Mouse (Mus musculus) spleen, embryonic (tissue): Measurements from ENCODE around the gene Sh3glb2.

Experiments
- CTCF ChIA-PET: fragments of 350-600 bp; sonication (Branson Sonifier 250); formaldehyde crosslinking; loops from one replicate; lab custom pipeline; 2022; lab: Charles Lee

The Sh3glb2 gene

DNA sequence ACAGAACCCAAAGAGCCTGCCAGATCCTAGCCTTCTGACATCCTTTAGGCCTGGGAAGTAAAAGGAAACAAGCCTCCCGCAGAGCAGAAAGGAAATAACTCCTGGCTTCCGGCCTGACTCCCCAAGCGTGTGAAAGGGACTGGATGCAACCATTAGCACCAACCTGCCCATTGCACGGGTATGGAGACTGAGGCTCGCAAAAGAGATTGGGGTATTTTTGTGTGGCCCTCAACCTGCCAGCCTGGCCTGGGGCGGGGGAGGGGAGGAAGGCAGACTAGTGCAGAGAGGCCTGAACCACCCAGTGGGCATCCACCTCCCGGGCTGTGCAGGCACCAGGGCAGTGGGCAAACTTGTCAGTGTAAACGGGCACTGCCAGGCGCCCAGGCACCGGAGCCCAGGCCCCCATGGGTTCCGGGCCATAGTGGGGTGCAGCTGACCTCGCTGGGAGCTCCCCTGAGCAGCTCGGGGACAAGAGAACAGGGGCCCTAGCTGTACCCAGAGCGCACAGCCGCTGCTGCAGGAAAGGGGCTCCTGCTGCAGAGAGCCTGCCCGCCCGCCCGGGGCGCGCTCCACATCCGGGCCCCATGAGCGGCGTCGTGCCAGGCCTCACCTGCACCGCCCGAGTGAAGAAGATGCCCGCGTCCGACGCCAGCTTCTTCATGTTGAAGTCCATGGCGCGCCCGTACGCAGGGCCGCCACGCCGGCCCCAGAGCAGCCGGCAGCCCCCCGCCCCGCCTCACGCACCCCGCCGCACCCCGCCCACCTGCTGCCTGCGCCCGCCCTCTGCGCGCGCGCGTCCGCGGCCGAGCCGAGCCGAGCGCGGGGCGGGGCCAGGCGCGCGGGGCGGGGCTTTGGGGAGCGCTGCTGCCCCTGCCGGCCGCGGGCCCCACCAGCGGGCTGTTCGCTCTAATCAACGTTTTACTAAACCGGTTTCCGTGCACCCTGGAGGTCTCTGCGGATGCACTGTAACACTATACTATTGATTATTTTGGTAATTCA, at the start of gene Sh3glb2:
Sh3glb2 (minus strand) TSS at position 805 of the 999 bp plus-strand sequence.
- CTCF ChIA-PET = no interaction called here

- CTCF ChIA-PET = no interaction called here
These were observed 49.4 kb upstream of the Sh3glb2 start for GRCm38 (mm10) chr2:30408452-30409100.

DNA sequence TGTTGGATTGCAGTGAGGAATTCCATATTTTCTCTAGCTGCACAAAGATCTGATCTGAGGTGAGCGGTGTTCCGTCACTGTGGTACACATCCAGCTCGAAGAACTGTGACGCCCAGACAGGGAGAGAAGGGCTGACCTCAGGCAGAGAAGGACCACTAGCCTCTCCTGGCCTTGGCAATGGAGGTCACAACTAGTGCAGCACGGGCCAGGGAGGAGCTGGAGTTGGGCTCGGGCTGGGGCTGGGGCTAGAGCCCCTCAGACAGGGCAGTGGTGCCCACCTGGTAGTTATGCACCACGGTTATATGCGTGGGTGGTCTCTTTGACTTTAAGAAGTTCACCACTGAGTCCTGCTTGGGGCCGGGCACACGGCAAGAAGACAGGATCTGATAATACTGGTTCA, 48.6 kb upstream of the Sh3glb2 start:
- CTCF ChIA-PET = no interaction called here

DNA sequence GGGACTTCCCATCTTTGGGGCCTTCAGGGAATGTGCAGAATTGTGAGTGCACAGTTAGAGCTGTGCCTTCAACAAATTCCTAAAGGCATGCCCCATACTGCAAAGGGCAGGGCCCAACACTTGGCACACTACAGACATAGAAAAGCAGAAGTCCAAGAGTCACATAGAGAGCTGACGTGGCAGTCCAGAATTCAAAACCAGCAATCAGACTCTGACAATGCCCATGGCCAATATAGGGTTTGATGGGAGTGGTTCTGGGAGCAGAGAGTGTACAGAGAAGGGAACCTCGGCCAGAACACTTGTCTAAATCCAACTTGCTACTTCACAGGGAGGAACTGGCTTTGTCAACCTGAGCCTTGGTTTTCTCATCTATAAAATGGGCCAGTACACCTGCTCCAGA, 48.1 kb upstream of the Sh3glb2 start:
- CTCF ChIA-PET = no interaction called here

DNA sequence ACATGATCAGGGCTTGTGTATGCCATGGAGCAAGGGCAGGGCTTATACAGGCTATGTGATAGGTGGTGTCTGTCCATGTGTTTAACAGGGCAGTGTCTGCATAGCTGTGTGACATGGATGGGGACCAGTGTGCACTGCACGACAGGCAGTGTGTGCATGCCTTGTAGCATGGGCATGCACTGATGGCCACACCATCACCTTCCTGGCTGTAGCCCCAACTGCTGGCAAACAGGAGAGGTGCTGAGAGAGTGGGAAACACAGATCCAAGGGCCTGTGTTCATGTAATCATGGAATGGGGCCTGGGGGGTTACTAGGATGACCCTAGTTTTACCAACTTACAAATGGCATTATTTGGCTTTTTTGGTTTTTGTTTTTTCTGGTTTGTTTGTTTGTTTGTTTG, 44.7 kb upstream of the Sh3glb2 start:
- CTCF ChIA-PET = no interaction called here

- CTCF ChIA-PET = interaction anchor here (0.6 kb wide), 1 partner anchor 1382 kb away, joined by 6 read pairs; no protein-coding TSS in a partner anchor
These were observed 43.7 kb upstream of the Sh3glb2 start for GRCm38 (mm10) chr2:30402843-30403242.

GRCm38 (mm10) chr2:30402351-30402826, 43.3 kb upstream of the Sh3glb2 start:
- CTCF ChIA-PET = interaction anchor here (0.6 kb wide), 1 partner anchor 1383 kb away, joined by 6 read pairs; no protein-coding TSS in a partner anchor

DNA sequence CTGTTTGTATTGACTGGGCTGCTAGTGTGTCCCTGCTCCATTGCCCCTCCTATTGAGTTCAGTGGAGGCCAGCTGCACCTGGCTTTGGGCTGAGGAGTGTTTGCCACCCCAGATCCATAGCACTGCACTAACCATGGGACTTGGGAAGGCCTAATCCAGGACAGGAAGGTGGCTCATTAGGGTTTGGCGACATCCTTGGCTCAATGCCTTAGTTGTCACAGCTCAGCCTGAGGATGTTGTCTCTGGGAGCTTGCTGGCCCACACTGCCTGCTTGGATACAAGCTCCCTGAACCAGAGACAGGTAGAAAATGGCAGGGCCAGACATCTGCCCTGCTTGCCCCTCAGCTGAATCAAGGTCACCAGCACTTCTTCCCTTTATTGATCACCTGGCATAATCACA, 42.4 kb upstream of the Sh3glb2 start:
- CTCF ChIA-PET = no interaction called here

GRCm38 (mm10) chr2:30399191-30400171, 40.3 kb upstream of the Sh3glb2 start:
- CTCF ChIA-PET = no interaction called here

DNA sequence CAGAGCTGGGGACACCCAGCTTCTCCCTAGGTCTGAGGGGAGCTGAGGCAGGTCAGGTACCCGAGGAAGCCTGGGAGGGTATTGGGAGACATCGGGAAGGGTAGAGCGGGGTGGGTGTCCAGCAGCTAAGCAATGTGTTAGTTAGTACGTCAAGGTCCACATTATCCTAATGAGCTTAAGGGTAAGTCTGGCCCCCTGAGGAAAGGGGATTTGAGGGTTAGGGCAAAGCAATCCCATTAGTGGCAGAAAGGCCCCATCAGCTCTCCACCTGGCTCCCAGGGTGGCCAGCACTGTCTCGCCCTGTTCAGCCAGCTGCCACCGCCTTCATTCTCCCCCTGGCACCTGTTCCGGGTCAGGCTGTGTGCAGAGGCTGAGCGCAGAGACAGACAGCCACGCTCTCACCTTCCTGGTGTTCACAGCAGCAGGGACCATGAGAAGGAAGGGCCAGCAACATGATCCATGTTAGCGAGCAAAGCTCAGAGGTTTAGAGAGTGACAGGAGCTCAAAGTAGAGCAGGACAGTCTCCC, 38.9 kb upstream of the Sh3glb2 start:
- CTCF ChIA-PET = no interaction called here

DNA sequence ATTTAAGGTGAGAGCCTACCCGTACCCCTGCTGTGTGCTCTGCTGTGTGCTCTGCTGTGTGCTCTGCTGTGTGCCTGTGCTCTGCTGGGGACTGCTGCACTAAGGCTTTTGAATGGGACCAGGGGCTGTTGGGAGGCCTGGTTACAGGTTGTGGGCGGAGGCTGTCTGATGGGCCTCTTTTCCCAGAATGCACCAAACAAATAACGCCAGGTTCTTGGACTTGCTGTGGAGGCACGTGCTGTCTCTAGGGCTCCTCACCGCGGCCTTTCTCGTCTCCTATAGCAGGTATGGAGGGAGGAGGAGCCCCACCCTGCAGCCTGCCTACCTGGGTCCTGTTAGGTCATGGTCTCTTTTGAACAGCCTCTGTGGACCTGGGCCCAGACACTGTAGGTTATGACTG, 37.1 kb upstream of the Sh3glb2 start:
- CTCF ChIA-PET = no interaction called here

DNA sequence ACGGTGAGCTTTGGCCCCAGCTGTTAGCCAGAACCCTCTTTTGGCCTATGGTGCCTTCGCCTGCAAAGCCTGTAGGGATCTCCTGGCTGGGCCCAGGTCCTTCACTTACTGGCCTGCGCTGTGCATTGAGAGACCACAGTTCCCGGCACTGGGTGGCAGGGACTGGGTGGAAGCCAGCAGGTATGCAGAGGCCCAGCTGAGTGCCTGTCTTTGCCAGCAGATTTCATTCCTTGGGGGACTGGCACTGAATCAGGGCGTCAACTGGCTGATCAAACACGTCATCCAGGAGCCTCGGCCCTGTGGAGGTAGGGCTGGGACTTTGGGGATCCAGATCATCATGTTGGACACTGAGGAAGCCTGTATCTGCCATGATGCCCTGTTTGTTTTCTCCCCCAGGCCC, 36.6 kb upstream of the Sh3glb2 start:
- CTCF ChIA-PET = no interaction called here

DNA sequence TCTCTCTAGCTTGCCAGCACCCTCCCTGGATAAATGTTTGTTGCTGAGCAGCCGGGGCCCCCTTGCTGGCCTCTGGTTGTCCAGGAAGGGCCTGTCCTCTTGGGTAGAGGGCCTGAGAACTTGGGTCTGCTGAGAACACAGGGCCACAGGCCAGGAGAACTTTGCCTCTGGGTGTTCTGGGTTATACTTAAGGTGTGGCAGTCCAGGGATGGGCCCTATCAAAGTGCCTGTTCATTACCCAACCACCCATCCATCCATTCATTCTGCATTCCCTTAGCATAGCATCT, 34.2 kb upstream of the Sh3glb2 start:
- CTCF ChIA-PET = no interaction called here

GRCm38 (mm10) chr2:30392577-30393369, 33.6 kb upstream of the Sh3glb2 start:
- CTCF ChIA-PET = no interaction called here

DNA sequence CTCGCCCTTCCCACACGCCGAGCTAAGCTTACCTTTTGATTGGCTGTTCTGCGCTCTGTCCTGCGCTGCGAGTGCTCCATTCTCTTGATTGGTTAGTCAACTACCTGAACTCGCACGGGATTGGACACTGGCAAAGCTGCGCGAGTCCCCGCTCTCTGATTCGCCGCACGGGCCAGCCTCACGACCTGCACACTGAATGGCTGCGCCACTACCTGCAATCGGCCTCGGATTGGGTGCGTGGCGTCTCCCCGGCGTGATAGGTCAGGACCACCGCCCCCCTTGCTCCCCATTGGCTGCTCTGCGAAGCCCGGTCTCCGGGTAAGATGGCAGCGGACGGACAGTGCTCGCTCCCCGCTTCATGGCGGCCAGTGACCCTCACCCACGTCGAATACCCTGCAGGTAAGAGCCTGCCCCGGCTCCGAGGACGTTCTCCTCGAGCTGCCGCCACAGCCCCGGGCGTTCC, 33.0 kb upstream of the Sh3glb2 start, which contains the start of gene Dolpp1:
Dolpp1 (plus strand) TSS at position 141 of the 463 bp plus-strand sequence.
- CTCF ChIA-PET = no interaction called here

GRCm38 (mm10) chr2:30389000-30389399, 29.9 kb upstream of the Sh3glb2 start:
- CTCF ChIA-PET = no interaction called here

GRCm38 (mm10) chr2:30386913-30387312, 27.8 kb upstream of the Sh3glb2 start:
- CTCF ChIA-PET = no interaction called here

DNA sequence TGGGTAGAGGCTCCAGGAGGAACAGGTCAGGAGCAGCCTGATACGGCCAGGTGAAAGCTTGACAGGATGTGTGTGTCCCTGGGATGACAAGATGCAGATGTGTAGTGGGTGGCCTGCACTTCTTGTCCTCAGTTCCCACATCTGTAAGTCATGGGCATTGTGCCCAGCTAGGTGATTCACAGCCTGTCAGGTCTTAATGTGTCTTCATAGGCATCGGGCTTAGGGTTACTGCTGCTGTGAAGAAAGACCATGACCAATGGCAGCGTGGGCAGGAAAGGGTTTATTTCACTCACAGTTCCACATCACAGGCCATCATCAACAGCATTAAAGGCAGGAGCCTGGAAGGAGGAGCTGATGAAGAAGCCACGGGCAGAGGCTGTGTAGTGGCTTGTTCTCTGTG, 26.5 kb upstream of the Sh3glb2 start:
- CTCF ChIA-PET = no interaction called here

- CTCF ChIA-PET = no interaction called here
These were observed 25.7 kb upstream of the Sh3glb2 start for GRCm38 (mm10) chr2:30384814-30385213.

- CTCF ChIA-PET = no interaction called here
These were observed 22.2 kb upstream of the Sh3glb2 start for GRCm38 (mm10) chr2:30381377-30381725.
